Mouse (Mus musculus) lung, postnatal 0 days (tissue): ENCODE results near the gene Olfr1357. TPM values are rescaled to one million over a fixed set of nuclear protein-coding genes. Genes with fewer than 3 reads are reported as not detected.
A peak's percentile ranks its signal among the peaks of the same experiment; 100 is the strongest.
"Not testable (repeated sequence)": the region's sequence is repeated elsewhere in the genome, so short reads cannot be mapped to it uniquely, and the experiment has no call there.

Source experiments
- ATAC-seq: fragments of 200-750 bp; cut with Nextera tagmentation; 2 replicates; pipeline ENCODE4 v1.8.0; 2017; ENCODE audit warnings: moderate library complexity
- DNase-seq: peaks from one replicate; pipeline ENCODE4 v3.0.0-alpha.2; 2016; ENCODE audit warnings: low spot score
- H3K27ac ChIP-seq: fragments of 300-500 bp; sonication (generic); 2 replicates; pipeline ENCODE4 v1.5.1; 2014; ENCODE audit warnings: antibody characterized with exemption, mild to moderate bottlenecking, low read length, mixed read lengths
- H3K27me3 ChIP-seq: fragments of 300-500 bp; sonication (generic); replicated peaks from 2 replicates; pipeline ENCODE4 v1.6.1; 2014; ENCODE audit warnings: low read length, mixed read lengths; ENCODE audit not compliant: insufficient read depth
- H3K36me3 ChIP-seq: fragments of 300-500 bp; sonication (generic); 2 replicates; pipeline ENCODE4 v1.6.1; 2014; ENCODE audit warnings: low read length, mixed read lengths; ENCODE audit not compliant: insufficient read depth
- H3K4me1 ChIP-seq: fragments of 300-500 bp; sonication (generic); 2 replicates; pipeline ENCODE4 v1.6.1; 2014; ENCODE audit warnings: antibody characterized with exemption, low read depth, low read length, mixed read lengths; ENCODE audit not compliant: insufficient read depth
- H3K4me2 ChIP-seq: fragments of 300-500 bp; sonication (generic); replicated peaks from 2 replicates; pipeline ENCODE4 v1.6.1; 2014; ENCODE audit warnings: low read depth, mild to moderate bottlenecking, low read length, moderate library complexity, mixed read lengths
- H3K4me3 ChIP-seq: fragments of 300-500 bp; sonication (generic); 2 replicates; pipeline ENCODE4 v1.5.1; 2014; ENCODE audit warnings: low read depth, low read length
- H3K9ac ChIP-seq: fragments of 300-500 bp; sonication (generic); replicated peaks from 2 replicates; pipeline ENCODE4 v1.6.1; 2014; ENCODE audit warnings: low read depth, mild to moderate bottlenecking
- H3K9me3 ChIP-seq: fragments of 300-500 bp; sonication (generic); 2 replicates; pipeline ENCODE4 v1.6.1; 2016; ENCODE audit warnings: low read length, mixed read lengths
- CTCF ChIP-seq: IDR thresholded peaks from 2 replicates; pipeline ENCODE4 v1.5.1; 2016; ENCODE audit warnings: antibody characterized with exemption, mild to moderate bottlenecking
- EP300 ChIP-seq: IDR thresholded peaks from 2 replicates; pipeline ENCODE4 v1.6.1; 2016; ENCODE audit warnings: antibody characterized with exemption, mild to moderate bottlenecking, control low read depth
- WGBS: fragments of 180-500 bp; shearing (Covaris S2); extraction: QIAGEN DNeasy Blood & Tissue Kit; methylation state at CpG from one replicate; pipeline ENCODE4 v1.1.7; 2014; 5-methylcytosine and 5-hydroxymethylcytosine counted together
- polyA plus RNA-seq: library from polyadenylated mRNA; unstranded; fragments of >200 nt; fragmentation: Nextera tagmentation; extraction: Ambion mirVana; gene quantifications from 2 replicates; pipeline ENCODE4 v1.2.1, GENCODE M21; 2015

Gene Olfr1357
- not detected in 2 replicates for polyA plus RNA-seq

DNA sequence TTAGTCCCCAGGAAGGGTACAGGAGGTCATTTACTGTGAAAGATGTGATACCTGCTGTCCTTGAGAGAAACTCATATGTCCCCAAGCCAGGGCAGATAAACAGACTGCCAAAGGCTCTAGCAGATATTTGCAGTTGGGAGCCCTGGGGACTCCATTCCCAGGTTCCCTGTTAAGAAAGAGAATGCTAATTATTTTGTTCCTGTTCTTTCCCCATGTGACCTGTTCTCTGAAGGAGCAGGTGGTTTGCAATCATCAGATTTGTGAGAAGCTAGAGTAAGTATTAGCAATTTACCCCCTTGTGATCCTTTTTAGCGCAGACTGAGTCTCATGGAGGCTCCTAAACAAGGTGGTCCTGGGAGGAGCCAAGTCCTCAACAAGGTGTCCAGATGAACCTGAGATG lies at the start of gene Olfr1357:
Olfr1357 (minus strand) TSS at position 101 of the 400 bp plus-strand sequence.
- Histone ChIP-seq H3K4me1 (no peaks in the 10 kb centered on the region), H3K9ac (no peak within 1 kb of the TSS), H3K36me3 (no peaks in the 10 kb centered on the region), H3K9me3 (no peaks in the 10 kb centered on the region), H3K27me3 (no peaks in the 10 kb centered on the region), H3K27ac (no peak within 1 kb of the TSS), H3K4me3 (no peak within 1 kb of the TSS), H3K4me2 (no peak within 1 kb of the TSS)
- WGBS, result 79% methylated on average over 1 of the region's 1 CpGs
- TF ChIP-seq CTCF (no peak), EP300 (no peak)
- ATAC-seq (no peak), DNase-seq (no peak)

DNA sequence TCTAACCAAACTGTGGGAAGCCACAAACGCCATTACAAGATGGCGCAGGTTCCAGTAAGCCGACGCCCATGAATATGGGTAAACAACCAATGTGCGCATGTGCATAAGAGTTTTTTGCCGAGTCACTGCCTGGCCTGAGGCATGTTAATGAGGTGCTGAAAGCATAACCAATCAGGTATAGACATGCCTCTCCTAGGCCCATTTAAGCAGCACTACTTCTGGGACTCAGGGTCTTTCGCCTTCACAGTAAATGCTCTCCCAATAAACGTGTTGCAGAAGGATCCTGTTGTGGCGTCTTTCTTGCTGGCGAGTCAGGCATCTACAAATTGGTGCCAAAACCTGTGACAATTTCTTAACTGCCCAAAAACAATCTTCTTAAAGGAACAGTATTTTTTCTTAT lies 48.8 kb upstream of the Olfr1357 start:
- DNase-seq, H3K36me3 ChIP-seq, H3K9ac ChIP-seq, H3K4me3 ChIP-seq, H3K27ac ChIP-seq, ATAC-seq, H3K4me2 ChIP-seq, H3K27me3 ChIP-seq, H3K4me1 ChIP-seq, H3K9me3 ChIP-seq: not testable (repeated sequence)
- 88% methylated on average over 10 of the region's 10 CpGs for WGBS

DNA sequence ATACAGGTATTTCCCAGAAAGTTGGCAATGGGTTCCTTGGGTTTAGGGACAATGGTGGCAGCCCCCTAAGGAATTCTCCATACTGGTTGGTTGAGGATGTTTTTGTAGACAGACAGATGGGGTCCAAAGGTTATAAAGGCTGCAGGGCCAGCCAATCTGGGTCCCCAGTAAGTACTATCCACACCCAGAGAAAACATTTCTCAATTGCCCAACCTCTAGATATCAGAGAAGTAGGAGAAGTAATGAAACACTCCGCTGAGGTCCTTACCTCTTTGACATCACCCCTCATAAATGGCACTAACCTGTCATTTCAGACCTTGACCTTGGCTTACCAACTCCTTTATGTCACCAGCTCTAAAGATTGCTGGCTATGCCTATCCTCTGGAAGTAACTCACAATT lies 46.7 kb upstream of the Olfr1357 start:
- H3K27ac ChIP-seq, result no peak overlapping the region
- TF ChIP-seq EP300, result no peak
- no peak for TF ChIP-seq CTCF
- H3K4me1 ChIP-seq, result no peaks in the 10 kb centered on the region
- no peak overlapping the region for H3K4me2 ChIP-seq
- H3K4me3 ChIP-seq, result no peak overlapping the region
- no peaks in the 10 kb centered on the region for H3K27me3 ChIP-seq
- DNase-seq, result no peak
- H3K9me3 ChIP-seq, result no peaks in the 10 kb centered on the region
- 75% methylated on average over 1 of the region's 1 CpGs for WGBS
- H3K9ac ChIP-seq, result no peak overlapping the region
- no peak for ATAC-seq
- H3K36me3 ChIP-seq, result no peaks in the 10 kb centered on the region

DNA sequence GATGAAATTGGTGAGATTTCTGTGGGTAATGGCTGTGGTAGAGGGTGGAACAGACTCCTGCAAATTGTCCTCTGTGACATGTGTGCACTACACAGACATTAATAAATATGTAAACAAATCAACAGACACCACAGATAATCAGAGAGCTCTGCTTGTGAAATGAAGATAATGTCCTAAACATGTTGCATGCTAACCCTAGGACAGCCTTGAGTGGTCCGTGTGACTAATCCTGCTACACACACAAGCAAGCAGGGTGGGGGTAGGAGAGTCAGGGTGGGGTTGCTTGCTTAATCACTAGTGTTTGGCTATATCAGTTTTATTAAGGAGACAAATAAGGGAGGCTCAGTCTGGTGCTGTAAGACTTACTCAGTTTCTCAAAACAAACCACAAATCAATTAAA lies 43.3 kb upstream of the Olfr1357 start:
- no peaks in the 10 kb centered on the region for H3K36me3 ChIP-seq
- H3K27ac ChIP-seq, result no peak overlapping the region
- no peak overlapping the region for H3K4me3 ChIP-seq
- DNase-seq, result peak; percentile 59
- no peaks in the 10 kb centered on the region for H3K4me1 ChIP-seq
- H3K27me3 ChIP-seq, result no peaks in the 10 kb centered on the region
- H3K9me3 ChIP-seq, result no peaks in the 10 kb centered on the region
- no peak overlapping the region for H3K9ac ChIP-seq
- 50% methylated on average over 1 of the region's 1 CpGs for WGBS
- ATAC-seq, result peak; percentile 69
- TF ChIP-seq CTCF (no peak), EP300 (no peak)
- H3K4me2 ChIP-seq, result no peak overlapping the region

DNA sequence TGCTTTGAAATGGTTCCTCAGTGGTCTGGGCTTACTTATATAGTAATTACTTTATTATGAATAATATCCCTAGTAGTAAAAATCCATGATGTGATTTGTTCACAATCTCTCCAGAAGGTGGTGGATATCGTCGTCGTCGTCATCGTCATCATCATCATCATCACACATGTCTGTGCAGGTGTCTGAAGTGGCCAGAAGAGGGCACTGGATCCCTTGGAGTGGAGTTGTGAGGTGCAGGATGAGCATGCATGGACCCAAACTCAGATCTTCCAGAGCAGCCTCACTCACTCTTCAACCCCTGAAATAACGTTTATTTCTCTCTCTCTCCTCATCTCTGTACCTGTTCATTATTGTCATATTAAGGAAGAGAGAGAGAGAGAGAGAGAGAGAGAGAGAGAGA lies 14.4 kb upstream of the Olfr1357 start:
- no peak overlapping the region for H3K27ac ChIP-seq
- no peak overlapping the region for H3K9ac ChIP-seq
- no peak for ATAC-seq
- no peaks in the 10 kb centered on the region for H3K4me1 ChIP-seq
- 10% methylated on average over 6 of the region's 6 CpGs for WGBS
- no peaks in the 10 kb centered on the region for H3K36me3 ChIP-seq
- H3K9me3 ChIP-seq, result no peaks in the 10 kb centered on the region
- no peak overlapping the region for H3K4me2 ChIP-seq
- no peaks in the 10 kb centered on the region for H3K27me3 ChIP-seq
- TF ChIP-seq EP300 (no peak), CTCF (peak; percentile 74)
- peak; percentile 42 for DNase-seq
- H3K4me3 ChIP-seq, result no peak overlapping the region

DNA sequence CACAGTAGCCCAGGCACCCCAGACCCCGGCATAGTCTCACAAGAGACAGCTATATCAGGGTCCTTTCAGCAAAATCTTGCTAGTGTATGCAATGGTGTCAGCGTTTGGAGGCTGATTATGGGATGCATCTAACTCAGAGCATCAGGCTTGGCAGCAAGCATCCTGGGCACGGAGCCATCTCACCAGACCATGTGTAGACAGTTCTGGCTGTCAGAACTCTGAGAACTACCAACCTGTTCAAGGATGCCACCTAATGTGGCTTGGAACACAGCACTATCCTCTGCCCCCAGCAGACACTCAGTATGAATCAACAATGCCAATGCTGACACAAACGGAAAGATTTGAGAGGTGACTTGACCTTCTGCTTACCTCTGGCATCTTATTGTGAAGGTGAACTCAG lies 12.3 kb upstream of the Olfr1357 start:
- TF ChIP-seq EP300 (no peak), CTCF (no peak)
- DNase-seq (no peak), ATAC-seq (no peak)
- Histone ChIP-seq H3K9ac (no peak overlapping the region), H3K4me3 (no peak overlapping the region), H3K27me3 (no peaks in the 10 kb centered on the region), H3K4me2 (no peak overlapping the region), H3K36me3 (no peaks in the 10 kb centered on the region), H3K27ac (no peak overlapping the region), H3K9me3 (no peaks in the 10 kb centered on the region), H3K4me1 (no peaks in the 10 kb centered on the region)
- WGBS, result 72% methylated on average over 4 of the region's 4 CpGs

DNA sequence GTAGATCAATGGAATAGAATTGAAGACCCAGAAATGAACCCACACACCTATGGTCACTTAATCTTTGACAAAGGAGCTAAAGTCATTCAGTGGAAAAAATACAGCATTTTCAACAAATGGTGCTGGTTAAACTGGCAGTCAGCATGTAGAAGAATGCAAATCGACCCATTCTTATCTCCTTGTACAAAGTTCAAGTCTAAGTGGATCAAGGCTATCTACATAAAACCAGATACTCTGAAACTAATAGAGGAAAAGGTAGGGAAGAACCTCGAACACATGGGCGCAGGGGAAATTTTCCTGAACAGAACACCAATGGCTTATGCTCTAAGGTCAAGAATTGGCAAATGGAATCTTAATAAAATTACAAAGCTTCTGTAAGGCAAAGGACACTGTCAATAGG lies 5.3 kb upstream of the Olfr1357 start:
- H3K9ac ChIP-seq, H3K36me3 ChIP-seq, H3K27me3 ChIP-seq, H3K9me3 ChIP-seq, DNase-seq, ATAC-seq, H3K4me1 ChIP-seq, H3K27ac ChIP-seq, H3K4me3 ChIP-seq, H3K4me2 ChIP-seq: not testable (repeated sequence)
- 64% methylated on average over 3 of the region's 3 CpGs for WGBS
